Mouse (Mus musculus) urinary bladder, postnatal 10 days (tissue): ENCODE results near the gene Arhgap20.

Experiments
- DNase-seq: peaks from one replicate; pipeline ENCODE4 v3.0.0; 2022; ENCODE audit warnings: low spot score

Arhgap20 gene

DNA sequence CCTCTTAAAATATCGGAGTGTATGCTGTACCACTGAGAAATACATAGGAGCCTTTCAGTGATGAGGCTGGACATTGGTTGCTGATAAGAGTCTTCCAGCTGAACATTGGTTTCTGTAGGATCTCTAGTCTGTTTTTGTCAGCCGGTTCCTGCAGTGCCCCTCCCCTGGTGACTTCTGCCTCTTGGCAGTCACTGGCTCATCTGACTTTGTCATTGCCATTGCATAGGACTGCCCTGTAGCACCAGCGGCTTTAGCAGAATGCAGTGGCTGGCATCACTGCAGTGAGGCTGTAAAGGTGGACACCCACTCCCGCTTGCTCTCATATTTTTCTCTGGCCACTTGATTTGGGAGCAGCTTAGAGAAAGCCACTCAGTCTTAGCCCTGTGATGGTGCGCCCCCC is 33.1 kb downstream of the Arhgap20 start:
- DNase-seq, result no peak

DNA sequence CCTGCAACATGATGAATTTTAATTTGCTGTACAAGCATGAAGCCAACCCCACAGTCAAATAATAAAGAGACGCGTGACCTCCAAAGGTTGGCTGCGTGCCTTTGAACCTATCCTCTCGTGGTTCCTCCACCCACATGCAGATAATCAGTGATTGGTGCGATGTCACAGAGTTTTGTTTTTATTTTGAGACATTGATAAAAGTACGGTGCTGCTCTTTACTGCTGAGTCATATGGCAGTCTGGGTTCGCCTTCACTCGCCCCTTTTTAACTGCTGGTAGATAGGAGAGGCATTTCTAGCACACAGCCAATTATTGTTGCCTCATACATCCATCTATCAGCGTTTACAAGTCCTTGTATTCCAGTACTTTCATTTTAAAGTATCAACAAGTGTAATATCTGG is 34.0 kb downstream of the Arhgap20 start:
- no peak for DNase-seq

GRCm38 (mm10) chr9:51807272-51807671 is 42.1 kb downstream of the Arhgap20 start:
- no peak for DNase-seq

DNA sequence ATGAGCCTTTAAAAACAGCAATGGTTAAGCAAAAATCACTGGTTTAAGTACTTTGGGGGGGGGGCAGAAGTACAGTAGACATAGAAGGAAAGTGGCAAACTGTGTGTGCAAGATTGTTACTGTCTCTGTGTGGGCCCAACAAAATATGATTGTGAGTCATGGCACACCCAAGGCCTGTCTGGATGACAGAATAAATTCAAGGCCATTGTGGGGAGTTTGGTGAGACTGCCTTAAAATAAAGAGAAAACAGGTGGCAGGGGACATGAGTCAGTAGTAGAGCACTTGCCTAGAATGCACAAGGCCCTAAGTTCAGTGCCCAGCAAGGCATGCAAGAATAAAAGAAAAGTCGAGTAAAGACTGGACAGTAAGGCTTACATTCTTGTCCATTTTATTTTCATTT is 47.8 kb downstream of the Arhgap20 start:
- no peak for DNase-seq

DNA sequence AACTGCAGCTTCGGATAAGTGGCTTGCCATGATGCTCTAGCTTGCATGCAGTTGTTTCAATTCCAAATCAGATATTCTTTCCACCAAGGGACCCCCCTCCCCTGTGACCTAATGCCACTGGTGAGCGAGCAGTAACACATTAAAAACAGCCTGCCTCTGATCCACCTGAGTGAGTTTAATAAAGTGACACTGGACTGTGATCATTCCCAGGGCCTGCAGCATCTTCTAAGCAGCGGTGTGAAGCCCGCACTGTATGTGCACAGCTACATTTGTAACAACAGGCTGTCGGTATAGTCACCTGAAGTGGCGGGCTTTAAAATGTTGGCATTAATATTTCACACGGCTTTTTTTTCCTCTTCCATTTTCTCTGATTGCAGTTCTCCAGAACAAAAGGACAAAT is 59.4 kb downstream of the Arhgap20 start:
- DNase-seq, result no peak

GRCm38 (mm10) chr9:51831596-51831995 is 66.5 kb downstream of the Arhgap20 start:
- no peak for DNase-seq

- DNase-seq, result no peak
Observed at GRCm38 (mm10) chr9:51832368-51832767, 67.2 kb downstream of the Arhgap20 start.

DNA sequence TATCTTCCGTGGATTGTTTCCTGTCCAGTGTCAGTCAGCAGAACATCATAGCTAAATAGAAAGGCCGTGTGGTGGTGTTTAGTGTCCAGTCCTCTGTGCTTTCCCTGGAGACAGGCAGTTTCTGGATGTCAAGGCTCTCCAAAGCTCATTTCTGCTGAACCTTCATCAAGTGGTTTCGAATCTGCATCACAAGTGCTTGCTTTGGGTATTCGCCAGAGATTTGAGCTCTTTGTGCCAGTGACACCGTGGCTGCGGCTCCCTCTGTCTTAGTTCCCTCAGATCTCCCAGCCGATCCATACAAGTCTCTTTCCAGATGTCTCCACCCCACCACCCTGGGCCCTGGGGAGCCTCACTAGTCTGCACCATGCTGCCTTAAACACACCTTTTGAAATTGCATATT is 72.6 kb downstream of the Arhgap20 start:
- DNase-seq, result no peak

DNA sequence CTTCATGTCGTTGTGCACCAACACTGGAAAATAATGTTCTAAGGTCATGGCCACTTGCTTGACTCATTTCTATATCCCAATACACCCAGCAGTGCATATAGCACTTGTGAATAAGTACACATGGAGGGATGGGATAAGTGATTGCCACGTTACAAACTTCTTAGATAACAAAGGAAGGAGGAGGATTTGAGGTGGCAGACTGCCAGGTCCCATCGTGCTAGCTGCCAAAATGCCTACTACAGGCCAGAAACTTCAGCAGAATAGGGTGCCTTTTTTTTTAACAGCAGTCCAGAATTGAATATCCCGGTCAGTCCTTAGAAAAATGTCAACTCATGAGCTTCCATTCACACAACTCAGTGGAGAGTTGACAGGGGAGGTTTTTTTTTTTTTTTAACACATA is 78.1 kb downstream of the Arhgap20 start:
- no peak for DNase-seq

GRCm38 (mm10) chr9:51845796-51846195 is 80.7 kb downstream of the Arhgap20 start:
- DNase-seq, result no peak

DNA sequence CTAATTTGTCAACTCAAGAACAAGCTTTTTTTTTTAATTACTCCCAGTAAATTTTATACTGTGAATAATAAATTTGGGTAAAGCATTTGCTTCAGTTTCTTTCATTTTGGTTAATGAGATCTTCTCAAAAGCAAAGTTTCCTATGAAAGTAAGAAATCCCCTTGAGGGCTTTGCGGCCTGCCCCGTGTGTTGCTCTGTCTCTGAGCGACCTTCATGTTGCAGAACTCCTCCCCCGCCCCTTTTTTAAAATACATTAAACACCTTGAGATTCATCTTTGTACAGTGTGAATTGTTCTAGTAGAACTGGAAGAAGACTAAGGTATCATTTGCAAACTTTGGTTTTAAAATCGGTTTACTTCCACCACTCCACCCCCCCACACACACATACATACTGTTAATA is 88.6 kb downstream of the Arhgap20 start:
- DNase-seq, result no peak

- no peak for DNase-seq
Observed at GRCm38 (mm10) chr9:51864273-51864672, 99.1 kb downstream of the Arhgap20 start.

DNA sequence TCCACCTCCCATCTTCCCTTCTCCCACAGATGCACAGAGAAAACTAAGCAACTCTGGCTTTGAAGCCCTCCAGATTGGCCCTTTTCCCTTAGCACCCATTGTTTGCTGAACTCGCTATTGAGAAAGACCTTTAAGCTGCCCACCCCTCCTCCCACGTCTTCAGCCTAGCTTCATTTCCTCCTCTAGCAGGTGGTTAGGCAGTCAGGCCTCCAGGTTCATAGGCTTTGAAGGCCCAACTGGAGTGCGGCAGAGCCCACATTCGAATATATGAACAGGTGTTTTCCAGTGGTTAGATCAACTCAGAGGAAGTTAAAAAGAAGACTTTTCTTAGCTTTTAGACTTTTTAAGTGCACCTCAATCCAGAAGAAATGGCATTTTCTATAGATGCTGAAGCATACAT is 101.5 kb downstream of the Arhgap20 start:
- no peak for DNase-seq

DNA sequence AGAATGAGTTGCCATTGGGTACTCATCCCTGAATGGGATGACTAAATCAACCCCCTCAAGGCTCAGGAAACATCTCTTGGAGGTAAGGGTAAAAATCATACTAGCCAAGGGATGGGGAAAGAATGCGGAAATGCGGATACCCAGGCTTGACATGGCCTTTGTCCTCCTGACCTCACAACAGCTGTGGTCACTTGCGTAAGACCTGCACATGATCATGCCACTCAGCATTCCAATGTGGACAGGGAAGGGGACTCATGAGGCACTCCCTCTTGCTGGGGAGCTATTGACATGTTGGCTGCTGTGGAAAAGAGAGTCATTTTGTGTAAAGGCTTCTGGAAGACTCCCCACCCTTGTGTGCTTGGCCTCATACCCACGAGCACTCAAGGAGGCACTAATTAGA is 103.9 kb downstream of the Arhgap20 start:
- no peak for DNase-seq

DNA sequence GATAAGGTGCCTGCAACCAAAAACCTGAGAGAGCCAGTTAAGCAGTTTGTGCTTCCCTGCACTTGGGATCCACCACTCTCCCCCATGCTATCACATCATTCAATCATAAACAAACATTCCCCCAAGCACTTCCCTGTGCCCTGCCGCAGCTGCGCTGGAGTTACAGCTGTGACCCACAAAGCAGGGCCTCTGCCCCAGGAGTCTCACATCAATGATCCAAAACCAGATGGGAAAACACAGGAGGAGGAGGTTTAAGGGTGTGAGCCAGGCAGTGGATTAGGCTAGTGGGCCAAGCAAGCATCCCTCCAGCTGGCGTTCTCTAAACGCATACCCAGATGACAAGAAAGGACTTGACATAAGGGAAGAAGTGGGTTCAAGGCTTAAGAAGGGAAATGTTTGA is 109.2 kb downstream of the Arhgap20 start:
- no peak for DNase-seq

DNA sequence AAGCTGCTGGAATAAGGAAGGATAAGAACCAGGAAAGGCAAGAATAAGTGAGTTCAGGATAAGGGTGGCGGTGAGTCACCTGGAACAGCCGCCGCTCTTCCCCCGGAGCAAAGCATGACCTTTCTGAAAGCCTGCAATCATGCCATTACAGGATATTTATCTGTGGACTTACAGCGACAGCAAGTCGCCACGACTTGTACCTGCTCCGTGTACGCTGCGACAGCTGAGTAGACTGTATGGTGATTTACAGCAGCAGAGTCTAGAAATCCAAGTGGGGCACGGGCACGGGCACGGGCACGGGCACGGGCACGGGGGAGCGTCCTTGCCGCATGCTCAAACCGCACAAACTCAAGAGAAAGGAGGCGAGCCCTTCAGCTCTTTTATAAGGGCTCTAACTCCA is 110.4 kb downstream of the Arhgap20 start:
- DNase-seq, result no peak

GRCm38 (mm10) chr9:51881386-51881785 is 116.2 kb downstream of the Arhgap20 start:
- no peak for DNase-seq

- no peak for DNase-seq
Observed at GRCm38 (mm10) chr9:51881881-51882280, 116.7 kb downstream of the Arhgap20 start.

DNA sequence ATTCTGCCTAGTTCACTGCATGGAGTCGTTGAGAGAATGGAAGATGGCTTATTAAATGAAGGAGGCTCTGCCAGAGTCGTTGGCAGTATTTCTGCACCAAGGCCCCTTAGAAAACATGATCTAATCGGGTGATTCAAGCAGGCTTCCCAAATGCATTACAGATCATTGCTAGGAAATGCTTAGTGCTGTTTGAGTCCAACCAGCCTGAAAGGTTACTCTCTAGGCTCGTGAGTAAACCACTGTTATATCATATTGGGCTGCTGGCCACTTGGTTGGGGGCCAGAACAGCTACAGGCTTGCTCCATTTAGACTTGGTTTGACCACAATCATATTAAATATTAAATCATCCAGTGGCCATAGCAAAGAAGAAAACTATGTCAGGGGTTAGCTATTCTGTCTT is 118.2 kb downstream of the Arhgap20 start:
- DNase-seq, result no peak

DNA sequence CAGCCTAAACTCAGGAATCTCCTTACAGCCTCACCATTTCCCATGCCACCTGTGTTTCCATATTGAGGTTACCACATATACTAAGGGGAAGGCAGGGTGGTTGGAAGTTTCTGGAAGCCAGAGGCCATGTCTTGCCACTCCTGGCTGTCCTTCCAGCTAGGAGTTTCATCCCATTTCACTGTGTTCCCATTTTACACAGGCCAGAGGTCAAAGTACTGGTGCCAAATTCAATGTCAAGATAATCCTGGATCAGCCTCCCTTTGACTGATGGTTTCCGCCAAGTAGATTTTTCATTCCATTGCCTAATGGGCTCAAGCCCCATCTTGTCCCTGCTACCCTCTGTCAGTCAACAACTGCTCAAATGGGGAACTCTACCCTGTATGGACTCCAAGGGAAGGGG is 127.8 kb downstream of the Arhgap20 start:
- no peak for DNase-seq
